Mouse (Mus musculus): ENCODE data around the gene Wapl.

- TF ChIP-seq POLR2A (IDR thresholded peaks at IDR 0.05; ENCODE audit: insufficient read depth, low read depth, low read length) (no peak), CTCF (IDR thresholded peaks at IDR 0.05) (no peak)
Measured at GRCm38 (mm10) chr14:34674229-34674791, 582 bp downstream of the Wapl start.

All from heart, adult 2 months (tissue).